Mouse (Mus musculus) retina, embryonic 14.5 days (tissue): ENCODE results near the gene Rnf151.
"Not testable (repeated sequence)": the region's sequence is repeated elsewhere in the genome, so short reads cannot be mapped to it uniquely, and the experiment has no call there.

Source experiments
- DNase-seq: peaks from one replicate; pipeline ENCODE4 v3.0.0-alpha.2; 2015; ENCODE audit warnings: low spot score

Rnf151 gene

DNA sequence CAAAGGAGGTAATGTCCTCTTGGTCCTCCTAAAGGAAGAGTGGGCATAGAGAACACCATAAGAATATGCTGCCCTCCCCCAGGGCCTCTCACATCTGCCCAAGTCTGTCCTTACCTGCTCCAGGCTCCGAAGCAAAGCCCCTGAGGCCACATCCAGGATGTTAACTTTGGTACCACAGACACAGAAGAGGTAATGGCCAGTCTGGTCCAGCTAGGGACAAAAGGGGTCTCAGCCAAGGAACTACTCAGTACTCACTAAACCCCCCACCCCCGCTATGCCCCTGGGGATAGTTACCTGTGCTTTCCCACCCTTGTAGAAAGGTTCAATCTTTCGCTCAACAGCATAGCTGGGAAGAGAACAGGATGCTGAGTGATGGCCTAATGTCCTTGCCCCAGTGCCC, 12.0 kb downstream of the Rnf151 start:
- DNase-seq, result no peak

DNA sequence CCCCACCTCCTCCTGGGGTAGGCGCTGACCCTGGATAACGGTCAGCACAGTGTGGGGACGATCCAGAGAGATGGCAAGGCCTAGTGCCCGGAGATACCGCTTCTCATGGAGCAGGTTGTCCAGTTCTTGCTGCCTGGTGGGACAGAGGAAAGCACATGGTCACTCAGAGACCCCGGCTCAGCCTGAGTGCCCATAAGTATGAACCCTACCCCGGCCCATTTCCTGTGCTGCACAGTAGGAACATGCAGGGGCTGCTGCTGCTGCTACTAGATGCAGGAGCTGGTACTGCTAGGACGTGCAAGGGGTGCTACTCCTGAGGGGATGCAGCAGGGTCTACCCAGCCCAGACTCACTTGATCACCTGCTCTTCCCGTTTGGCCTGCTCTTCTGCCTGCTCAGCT, 16.6 kb downstream of the Rnf151 start:
- no peak for DNase-seq

DNA sequence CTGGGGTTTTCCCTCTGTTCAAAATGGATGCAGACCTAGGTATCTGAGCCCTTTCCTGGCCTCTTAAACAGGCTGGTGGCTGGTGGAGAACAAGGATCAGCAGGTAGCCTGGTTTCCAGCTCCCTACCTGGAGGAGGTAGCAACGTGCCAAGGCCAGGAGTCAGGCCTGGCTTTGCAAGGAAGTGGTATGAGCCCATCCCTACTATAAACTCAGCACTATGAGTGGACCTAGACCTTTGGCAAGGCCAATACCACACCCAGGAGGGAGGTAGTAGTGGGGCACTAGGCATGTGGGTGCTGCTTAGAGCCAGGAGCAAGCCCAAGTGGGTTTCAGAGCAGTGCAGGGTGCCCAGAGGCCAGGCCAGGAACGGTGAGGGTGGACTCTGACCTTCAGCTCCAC, 18.4 kb downstream of the Rnf151 start:
- no peak for DNase-seq

DNA sequence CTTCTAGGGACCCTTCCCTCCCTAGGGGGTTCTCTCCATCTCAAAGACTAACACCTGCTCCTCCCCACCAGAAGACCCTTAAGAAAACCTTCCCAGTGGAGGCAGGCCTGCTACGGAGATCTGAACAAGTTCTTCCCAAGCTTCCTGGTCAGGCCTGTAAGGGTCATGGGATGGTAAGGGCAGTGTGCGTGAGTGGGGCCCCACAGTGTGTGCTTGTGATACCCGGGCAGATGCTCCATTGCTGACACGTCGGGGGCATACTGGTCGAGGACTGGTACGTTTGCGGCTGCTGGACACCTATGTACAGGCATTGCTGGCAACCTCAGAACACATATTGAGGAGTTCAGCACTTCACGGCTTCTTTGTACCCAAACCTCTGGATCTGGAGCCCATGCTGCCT, 19.1 kb downstream of the Rnf151 start:
- no peak for DNase-seq

DNA sequence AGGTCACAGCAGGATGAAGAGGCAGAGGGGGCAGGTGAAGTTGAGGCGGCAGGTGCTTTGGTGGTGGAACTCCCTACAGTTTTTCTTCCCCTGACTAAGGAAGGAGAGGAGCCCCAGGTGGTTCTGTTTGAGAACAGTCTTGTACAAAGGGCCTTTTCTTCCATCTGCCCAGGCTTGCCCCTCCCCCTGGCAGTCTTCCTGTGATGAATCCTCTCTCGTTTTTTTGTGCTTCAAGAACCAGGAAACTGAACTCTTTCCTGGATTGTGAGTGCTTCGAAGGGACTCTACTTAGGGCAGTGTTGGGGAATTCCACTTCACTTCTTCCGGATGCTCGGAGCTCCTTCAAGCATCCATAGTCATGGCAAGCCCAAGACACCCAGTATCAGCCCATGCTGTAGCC, 19.9 kb downstream of the Rnf151 start:
- DNase-seq, result no peak

DNA sequence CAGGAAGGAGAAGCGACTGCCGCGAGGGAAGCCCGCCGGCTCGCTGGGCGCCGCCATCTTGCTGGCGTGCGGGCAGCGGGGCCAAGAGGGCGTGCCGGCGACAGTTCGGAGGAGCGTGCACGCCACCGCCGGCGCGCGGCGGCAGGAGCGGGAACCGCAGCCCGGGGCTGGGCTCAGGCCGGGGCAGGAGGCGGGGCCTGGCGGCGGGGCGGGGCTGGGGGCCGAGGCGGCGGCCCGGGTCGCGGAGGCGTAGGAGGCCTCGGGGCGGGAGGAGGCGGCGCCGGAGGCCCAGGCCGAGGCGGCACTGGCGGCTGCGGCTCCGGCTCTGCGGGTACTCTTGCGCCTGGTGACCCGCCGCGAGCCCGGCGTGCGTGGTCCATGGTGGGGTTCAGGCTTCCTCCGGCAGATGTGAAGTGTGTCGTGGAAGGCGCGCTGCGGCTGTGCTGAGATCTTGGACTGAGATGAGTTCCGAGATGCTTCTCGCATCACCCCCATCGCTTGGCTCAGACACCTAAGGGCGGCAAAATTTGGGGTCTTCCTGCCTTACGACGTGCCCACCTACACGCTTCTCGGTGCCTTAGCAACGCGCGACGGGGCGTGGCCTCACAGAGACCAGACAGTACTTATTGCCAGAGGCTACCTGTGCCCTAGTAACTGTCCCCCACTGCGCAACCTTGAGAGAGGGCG, 21.7 kb downstream of the Rnf151 start, which contains the start of the genes Gfer and Noxo1:
TSS of gene Gfer (minus strand) at position 146 of the 687 bp plus-strand sequence.
TSS of gene Noxo1 (plus strand) at position 224 of the 687 bp plus-strand sequence.
- DNase-seq, result peak; percentile 87

DNA sequence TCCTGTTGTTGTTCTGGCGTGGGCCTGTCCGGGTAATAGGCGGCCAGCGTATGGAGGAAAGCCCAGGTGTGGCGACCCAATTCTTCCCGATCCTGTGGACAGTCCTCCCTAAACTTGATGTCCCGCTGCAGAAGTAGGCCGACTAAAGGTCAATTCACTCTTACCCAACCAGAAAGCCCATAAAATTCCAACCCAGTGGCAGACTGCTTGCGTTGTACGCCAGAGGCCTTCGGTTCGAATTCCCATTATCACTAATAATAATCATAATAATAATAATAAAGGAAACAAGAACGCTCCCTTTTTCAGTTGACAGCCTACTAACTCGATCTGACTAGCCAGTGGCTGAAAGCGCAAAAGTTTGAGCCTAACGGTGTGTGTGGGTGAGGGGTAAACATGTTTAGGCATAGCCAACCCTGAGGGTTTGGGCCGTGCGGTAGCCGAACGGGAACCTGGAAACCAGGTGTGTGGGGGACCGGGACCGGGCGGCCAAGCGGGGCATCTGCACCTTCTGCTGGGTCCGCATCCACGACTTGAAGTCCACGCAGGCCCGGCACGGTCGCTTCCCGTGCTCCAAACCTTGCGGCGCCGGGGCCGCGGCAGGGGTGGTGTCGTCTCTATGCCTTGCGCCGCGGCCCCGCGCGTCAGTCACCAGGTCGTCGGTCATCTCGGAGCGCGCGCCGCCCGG, 22.4 kb downstream of the Rnf151 start:
- DNase-seq, result no peak

DNA sequence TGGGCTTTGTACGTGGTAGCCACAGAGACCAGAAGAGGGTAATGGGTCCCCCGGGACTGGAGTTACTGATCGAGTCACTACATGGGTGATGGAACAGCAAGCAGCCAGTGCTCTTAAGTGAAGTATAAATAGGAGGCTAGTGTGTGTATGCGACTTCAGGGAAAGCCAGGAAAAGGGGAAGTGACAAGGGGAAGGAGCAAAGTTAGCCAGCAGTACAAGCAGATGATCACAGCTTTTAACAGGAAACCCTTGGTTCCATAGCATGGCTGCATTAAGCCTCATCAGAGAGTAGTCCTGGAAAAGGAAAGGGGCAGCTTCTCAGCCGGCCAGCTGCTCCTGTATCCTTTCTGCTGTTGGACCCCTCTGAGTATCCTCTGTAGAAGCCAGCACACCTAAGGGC, 25.5 kb downstream of the Rnf151 start:
- no peak for DNase-seq

DNA sequence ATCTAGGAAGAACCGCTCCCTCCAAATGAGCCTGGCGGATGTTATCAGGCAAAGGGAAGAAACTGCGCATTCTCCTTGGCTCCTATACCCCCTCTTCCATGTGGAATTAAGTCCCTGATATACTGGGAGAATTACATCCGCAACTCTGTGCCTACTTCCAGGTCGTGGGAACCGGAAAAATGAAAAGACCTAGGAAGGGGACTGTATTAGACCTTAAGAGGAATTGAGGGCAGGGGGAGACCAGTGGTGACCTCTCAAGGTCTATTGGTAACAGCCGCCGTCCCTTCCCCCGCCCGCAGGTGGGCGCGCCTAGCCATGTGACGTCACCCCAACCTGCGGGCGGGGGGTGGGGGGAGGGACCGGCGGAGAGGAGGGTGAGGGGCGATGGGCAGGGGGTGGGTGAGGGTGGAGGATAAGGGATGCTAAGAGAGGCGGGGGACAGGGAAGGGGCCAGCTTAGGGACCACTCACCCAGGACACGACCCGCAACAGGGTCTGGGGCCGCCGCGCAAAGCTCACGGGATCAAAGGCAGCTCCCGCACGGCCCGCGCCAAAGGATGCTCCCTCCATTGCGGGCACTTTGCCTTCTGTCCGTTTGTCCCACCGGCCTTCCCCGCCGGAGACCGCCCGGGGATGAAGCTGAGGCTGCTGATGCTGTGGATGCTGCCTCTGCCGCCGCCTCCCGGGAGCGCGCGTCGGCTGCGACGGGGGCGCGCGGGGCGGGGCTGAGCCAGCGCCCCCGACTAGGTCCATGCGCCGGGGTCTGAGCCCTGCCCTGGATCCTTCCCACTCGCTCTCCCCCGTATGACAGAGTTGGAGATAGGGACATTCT, 28.4 kb downstream of the Rnf151 start, which contains the start of gene Syngr3:
TSS of gene Syngr3 (minus strand) at position 705 of the 831 bp plus-strand sequence.
- DNase-seq, result peak; percentile 49

DNA sequence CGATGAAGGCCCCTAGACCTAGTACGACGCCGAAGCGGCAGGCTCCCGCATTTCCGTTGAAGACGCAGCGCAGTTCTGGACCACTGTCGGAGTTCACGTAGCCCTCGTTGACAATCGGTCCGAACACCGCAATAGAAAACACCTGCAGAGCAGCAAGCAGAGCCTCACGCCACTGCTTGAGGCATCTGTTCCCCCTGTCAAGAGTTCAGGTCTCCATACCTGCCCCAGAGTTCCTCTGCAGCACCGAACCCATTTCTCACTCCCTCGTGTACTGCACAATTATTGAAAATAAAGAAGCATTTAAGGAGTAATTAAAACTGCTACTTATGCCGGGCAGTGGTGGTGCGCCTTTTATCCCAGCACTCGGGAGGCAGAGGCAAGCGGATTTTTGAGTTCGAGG, 30.3 kb downstream of the Rnf151 start:
- DNase-seq, result no peak

DNA sequence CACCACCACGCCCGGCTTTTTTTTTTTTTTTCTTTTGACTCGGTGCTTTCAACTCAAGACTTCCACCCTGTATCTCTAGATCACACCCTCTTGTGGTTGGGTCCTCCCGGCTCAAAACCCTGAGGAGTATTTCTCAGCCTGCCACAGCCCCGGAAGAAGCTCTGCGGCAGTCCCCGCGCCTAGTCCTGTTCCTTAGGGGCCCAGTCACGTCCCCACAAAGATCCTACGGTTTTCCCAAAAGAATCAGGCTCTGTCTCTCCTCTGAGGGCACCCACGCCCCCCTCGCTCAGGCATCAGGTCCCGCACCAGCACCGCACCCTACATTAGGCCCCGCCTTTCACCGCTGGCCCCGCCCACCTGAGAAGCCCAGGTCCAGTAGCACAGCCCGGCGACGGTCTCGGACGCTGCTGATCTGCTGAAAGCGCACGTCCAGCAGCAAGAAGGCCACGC, 30.7 kb downstream of the Rnf151 start:
- peak; percentile 41 for DNase-seq

DNA sequence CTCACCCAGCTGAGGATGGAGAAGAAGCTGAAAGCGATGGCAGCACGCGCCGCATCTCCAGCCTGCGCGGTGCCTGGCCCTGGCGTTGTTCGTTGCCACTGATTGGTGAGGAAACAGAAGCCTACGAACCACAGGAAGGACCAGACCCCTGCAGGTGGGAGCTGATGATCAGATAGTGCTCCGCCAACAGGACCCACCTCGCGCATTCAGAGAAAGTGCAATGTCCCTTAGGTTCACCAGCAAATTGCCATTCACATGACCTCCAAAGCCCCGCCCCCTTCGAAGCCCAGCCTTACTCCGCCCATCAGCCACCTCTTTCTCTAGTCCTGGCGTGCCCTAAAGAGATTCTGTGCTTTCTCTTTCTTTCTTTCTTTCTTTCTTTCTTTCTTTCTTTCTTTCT, 31.3 kb downstream of the Rnf151 start:
- no peak for DNase-seq

DNA sequence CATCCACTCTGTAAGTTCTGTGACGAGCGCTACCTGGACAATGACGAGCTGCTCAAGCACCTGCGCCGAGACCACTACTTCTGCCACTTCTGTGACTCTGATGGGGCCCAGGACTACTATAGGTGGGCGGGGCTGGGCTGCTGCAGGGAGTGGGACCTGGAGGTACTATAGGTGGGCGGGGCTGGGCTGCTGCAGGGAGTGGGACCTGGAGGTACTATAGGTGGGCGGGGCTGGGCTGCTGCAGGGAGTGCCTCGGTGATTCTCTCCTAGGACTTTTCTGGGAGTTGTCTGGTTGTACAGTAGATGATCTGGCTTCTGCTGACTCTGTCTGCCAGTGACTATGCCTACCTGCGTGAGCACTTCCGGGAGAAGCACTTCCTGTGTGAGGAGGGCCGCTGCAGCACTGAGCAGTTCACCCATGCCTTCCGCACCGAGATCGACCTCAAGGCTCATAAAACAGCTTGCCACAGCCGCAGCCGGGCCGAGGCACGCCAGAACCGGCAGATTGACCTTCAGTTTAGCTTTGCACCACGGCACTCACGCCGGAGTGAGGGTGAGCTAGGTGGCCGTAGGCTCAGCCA, 40.3 kb downstream of the Rnf151 start:
- no peak for DNase-seq

DNA sequence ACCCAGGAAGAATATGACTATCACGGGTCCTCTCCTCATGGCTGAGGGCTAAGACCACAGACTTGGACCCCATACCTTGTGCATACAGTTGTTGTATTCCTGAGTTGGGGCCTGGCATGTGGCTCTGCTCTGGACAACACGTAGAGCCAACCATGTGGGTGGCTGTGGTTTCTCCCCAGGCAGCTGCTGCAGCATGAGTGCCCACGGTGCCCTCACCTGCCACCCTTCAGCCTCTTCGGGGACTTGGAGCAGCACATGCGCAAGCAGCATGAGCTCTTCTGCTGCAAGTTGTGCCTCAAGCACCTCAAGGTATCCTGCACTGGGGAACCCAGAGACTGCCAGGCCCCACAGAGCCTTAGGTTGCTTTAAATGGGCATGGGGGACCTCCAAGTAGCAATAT, 41.0 kb downstream of the Rnf151 start:
- DNase-seq, result no peak

DNA sequence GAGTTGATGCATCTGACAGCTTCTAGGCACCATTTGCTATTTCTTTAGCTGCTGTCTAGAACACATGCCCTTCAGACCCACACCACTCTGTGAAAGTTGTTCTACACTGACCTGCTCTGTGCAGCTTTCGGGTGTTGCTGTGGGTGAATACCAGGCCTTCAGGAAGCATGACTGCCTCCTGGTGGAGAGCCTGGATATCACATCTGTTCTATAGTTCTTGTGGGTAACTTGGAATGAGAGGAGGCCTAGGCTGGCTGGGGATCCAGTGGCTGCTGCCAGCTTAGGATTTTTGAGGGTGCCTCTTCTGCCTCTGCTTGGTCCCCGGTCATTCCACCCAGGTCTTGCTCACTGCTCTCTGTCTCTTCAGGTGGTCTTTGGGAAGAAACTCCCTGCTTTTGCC, 41.7 kb downstream of the Rnf151 start:
- DNase-seq, result peak; percentile 86

DNA sequence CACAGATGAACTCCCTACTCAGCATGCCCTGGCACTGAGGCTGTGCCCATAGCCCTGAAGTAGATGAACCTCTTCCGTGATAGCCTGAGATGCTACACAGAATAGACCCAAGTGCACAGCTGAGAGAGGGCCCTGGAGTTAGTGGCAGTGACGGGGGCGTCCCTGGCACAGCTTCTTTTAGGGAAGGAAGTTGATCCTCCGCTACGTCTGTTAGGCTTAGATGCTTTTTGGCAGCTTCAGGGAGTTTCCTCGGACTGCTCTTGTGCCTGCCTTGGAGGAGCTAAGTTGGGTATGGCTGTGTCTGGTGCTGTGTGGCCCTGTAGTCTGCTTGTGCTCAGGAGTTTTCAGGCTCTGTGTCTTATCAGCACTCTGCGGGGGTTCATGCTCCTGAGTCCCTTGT, 43.6 kb downstream of the Rnf151 start:
- DNase-seq, result no peak

DNA sequence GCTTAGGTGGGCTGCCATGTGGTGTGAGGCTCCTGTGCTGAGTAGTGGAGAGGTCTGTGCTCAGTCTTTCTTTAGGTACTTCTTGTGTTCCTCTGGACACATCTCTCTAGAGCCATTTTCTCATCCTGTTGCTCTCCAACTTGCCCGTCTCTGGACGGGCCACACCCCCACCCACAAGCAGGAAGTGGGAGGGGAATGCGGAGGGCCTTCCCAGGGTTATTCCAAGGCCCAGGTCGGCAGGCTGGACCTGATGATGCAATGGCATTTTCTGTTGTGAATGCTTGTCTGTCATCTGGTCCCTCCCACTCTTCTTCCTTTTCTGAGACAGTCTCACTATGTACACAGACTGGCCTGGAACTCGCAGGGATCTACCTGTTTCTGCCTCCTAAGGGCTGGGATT, 45.7 kb downstream of the Rnf151 start:
- DNase-seq, result no peak

DNA sequence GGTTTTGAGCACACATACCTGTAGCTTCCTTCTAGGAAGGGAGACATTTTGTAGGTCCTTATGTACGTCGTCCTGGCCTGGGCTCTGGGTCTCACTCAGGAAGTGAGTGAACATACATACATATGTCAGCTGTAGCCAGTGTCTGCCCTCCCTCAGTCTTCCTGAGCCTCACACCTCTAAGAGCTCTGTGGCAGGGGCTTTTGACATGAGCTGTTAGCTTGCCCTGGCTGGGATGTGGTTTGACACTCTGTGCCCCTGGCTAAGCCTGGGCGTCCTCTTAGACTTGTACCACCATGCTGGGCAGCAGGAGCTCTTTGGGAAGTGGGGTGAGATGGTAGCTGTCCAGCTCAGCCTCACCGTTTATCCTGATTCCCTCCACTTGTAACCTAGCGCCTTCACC, 46.5 kb downstream of the Rnf151 start:
- no peak for DNase-seq

DNA sequence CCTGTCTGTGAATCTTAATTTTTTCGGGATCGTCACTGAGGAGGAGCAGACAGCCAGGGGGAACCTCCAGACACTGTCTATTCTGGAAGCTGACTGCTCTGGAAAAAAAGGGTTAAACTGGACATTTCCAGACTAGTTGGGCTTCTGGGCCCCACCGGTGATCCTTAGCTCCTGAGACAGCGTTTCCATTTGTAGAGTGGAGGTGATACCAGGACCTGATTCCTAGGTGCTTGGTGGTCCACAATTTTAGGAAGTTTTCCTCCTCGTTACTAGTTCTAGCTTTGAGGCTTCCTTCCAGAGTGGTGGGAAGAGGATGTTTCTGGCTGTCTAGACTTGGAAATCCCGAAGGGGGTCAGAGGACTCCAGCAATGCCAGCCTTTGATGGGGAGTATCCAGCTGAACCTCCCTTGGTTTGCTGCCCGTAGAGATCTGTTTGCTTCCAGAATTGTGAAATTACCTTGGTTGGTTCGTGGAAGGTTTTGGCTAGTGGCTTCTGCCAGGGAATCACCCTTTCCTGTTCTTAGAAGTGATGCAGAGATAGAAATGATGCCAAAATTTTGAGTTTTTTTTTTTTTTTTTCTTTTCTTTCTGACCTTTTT, 47.5 kb downstream of the Rnf151 start:
- DNase-seq, result peak; percentile 25

DNA sequence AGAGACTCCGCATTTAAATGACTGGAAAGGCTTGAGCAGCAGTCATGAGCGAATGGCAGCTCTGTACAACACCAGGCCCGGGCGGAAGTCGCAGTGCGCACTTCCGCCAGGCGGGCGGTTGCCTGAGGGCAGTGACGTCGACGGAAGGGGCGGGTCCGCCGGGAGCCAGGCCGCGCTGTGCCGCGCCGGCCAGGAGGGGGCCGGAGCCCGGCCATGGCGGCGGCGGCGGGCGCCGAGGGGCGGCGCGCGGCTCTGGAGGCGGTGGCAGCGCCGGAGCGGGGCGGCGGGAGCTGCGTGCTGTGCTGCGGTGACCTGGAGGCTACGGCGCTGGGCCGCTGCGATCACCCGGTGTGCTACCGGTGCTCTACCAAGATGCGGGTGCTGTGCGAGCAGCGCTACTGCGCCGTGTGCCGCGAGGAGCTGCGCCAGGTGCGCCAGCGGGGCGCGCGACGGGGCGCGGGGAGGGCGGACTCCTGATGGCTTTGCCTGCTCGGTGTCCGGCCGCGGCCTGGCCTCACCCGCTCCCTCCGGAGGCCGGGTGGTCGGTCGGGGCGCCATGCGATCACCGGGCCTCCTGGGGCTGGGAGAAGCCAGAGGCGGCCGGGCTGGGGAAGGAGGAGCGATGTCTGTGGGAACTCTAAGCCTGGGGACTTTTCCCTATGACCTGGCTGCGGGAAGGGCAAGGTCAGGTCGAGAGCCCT, 48.2 kb downstream of the Rnf151 start, which contains the start of gene Zfp598:
TSS of gene Zfp598 (plus strand) at position 143 of the 701 bp plus-strand sequence.
- DNase-seq, result peak; percentile 95

DNA sequence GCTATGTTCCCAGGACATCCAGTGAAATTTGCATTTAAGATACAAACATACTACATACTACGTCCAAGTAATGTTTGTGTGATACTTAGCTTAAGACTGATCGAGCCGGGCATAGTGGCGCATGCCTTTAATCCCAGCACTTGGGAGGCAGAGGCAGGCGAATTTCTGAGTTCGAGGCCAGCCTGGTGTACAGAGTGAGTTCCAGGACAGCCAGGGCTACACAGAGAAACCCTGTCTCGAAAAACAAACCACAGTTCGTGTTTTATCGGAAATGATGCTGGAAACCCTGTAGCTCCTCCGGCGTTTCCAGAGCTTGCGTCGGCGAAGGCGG, 48.7 kb downstream of the Rnf151 start:
- DNase-seq, result not testable (repeated sequence)
